Mouse (Mus musculus) skeletal muscle tissue, adult 2 months (tissue): Measurements from ENCODE around the gene Agmo.

Experiments
- DNase-seq: peaks from one replicate; pipeline ENCODE4 v3.0.0-alpha.2; 2012; ENCODE audit warnings: low read depth, low spot score

The Agmo gene

DNA sequence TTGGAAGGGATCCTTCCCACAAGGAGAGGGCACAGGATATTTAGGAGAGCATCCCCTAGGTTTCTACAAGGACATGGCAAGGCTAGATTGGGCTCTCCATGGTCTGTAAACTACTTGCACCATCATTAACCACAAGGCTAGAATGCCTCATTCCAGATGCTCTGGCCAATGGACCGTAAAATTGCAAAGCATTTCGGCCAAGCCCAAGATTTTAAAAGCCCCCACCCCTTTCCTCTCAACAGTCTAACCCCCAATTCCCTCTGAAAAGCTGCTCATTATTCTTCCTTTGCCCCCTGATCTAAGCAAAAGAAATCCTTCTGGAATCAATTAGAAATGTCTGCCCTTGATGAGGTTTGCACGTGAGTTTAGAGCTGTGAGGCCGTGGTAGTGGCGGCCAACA lies 185.3 kb downstream of the Agmo start:
- no peak for DNase-seq

DNA sequence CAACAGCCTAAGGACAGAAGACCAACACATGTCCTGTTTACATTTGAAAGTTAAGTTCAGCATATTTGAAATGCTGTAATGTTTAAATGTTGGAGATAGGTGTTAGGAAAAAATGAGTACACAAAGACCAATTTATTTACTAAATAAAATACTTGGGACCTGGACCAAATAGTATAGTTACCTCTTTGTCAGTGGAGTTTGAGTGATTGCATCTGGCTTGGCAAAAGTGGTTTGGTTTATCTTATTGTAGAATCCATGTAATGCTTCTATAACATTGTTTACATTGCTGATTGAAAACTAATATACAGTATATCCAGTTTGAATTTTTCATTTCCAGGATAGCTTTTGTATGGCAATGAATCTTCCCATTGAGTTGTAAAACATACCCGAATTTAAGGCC lies 193.0 kb downstream of the Agmo start:
- no peak for DNase-seq

DNA sequence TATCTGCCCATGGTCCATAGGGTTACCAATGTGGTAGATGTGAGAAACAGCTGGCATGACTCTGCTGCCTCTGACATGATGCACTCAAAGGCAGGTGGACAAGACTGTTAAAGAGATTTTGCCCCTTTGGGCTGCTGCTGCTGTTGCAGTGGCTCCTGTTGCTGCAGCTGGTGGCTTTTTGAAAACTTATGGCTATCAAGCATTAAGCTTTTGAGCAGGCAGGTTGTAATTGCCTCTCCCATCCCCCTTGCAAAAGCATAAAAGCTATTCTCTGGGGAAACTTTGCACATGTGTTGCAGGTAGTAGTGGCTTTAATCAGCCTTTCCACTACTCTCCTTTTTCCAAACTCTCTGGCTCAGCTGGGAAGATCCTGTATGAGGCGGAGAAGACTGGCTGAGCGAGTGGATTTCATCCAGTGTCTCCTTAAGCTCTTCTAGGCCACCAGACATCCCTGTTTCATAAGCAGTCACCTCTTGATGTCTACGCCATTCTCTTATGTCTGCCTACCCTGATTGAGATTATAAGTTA lies 201.1 kb downstream of the Agmo start:
- DNase-seq = no peak

DNA sequence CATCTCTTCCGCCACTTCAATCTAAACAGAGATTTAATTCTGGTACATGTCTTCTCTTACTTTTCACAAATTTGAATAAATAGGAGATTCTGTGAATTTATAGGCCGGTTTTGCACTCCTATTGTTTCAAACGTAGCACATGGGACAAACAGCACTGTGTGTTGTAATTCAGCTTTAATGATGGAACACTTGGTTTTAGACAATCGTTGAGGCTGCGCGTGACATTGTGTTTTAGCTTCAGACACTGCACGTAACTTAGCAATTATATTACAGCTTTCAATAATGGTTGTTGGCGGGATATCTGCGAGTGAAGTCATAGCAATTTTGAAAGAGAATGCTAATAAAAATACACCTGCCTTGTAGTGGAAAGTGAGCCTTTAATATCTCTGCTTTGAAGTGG lies 203.8 kb downstream of the Agmo start:
- no peak for DNase-seq

DNA sequence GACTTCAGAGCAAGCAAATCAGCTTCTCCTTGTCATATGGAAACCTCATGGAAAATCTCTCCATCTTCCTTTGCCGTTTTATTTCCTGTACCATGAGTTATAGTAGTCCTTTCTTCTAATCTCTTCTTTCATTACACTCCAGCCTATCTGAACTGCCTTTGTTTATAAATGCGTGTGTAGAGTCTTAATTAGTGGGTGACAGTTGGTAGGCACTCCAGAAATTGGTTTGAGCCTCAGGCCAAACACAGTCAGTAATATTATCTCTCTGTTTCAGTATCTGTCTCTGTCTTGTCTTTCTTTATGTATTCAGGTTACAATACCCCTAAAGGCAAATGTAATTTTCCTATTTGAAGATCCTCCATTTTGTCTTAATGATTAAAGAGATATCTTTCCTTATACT lies 208.2 kb downstream of the Agmo start:
- DNase-seq = no peak

DNA sequence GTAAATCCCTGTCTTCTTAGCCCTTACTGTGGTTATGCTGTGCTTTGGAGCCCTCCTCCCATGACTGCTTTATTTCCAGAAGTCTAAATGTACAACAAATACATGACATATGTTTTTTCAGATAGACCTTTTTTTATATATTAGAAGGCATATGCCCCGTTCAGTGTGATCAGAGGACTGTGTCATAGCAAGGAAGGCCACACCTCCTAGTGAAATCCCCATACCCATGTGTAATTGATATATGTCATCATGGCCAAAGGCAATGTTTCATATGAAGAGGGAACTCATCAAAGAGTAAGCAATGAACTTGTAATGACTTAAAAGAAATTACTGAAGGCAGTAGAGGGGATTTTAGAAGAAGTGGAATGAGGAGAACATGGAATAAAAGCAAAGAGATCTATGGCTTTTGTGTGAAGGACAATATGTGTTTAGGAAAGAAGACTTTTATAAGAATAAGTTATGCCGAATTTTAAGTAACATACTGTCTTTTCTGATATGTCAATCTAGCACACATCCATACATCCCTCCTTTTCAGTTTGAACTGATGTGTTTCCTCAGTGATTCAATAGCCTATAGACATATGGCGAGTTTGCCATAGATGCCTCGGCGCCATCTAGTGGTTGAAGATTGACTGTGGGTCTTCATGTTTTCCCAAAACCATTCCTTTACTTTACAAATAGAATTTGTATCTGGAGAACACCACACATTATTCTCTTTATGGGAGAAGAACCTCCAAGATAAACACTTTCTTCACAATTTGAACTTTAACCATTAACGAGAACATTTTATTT lies 209.1 kb downstream of the Agmo start:
- DNase-seq = peak; percentile 13

DNA sequence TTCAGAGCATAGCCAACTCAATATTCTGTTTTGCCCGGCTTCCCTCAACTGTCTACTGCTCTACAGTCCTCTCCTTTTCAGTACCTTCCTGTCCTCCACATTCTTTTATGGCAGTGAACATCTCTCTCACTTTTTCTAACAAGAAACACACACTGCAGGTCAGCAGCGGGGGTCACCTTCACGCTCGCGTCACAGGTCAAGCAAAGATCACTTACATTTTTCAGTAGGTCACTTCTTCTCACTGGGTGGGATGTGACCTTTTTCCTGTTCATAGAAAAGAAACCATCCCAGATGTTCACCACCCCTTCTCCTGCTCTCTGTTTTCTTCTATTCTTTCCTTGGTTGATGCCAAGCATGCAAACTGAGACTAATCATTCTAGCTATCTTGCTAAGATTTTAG lies 230.2 kb downstream of the Agmo start:
- DNase-seq = no peak

DNA sequence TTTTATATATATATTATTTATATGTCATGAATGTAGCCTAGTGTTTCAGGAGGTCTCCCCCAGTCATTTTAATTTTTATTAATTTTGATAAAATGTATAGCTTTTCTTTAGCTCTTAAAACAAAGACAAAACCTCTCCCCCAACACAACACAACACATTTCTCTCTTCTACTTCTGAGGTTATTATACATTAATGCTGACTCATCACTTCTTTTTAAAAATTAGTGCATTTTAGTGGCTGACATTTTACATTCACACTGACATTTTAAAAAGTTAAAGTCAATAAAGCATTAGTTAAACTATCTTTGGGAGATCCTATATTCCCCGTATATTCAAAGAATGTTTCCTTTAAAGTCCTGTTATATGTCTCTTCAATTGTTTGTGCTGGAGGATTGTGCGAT lies 235.4 kb downstream of the Agmo start:
- no peak for DNase-seq

DNA sequence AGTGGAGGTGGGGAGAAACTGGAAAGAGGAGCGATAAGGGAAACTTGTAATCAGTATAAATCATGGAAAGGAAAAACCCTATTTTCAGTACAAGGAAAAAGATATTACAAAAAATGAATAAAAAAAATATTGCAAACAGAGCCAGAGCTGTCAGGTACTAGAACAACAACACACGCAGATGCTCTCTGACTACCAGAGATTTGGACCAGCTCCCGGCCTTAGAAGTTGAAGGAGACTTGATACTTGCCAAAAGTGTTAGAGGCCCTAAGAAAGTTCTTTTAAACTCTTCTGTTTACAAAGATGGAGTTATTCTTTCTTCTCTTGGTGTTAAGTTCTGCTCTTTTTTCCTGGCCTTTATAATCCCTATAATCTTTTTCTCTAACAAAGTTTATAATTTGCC lies 246.6 kb downstream of the Agmo start:
- peak; percentile 27 for DNase-seq

DNA sequence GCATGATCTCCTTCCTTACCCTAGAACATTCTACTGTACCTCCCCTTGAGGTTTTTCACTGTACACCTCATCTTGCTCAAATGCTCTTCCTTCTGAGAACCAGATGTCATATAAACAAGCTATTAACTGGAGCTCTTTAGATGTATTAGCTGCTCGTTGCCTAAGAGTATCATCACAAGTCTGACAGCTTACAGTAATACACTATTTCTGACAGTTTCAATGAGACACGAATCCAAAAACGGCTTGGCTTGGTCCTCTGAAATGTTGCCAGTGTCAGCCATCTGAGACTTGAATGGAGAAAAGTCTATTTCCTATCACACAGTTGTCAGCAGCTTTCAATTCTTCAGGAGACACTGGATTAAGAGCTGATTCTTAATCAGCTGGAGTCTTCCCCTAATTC lies 257.4 kb downstream of the Agmo start:
- DNase-seq = peak; percentile 9

DNA sequence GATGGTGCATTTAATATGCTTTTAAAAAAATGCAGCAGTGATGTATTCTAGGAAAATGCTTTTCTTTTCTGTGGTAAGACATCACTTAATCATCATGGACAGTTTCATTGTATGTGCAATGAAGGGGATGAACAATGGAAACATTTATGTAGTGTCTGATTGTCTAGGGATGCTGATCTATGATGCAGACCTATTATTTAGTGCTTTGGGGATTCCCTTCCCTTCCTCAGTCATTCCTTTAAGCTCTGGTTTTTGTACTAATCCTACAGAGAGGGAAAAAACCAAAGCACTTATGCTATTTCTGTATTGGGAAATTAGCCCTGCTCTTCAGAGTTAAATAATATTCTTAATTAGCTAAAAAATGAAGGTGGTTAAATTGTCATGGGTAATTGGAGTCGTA lies 266.0 kb downstream of the Agmo start:
- DNase-seq = no peak

DNA sequence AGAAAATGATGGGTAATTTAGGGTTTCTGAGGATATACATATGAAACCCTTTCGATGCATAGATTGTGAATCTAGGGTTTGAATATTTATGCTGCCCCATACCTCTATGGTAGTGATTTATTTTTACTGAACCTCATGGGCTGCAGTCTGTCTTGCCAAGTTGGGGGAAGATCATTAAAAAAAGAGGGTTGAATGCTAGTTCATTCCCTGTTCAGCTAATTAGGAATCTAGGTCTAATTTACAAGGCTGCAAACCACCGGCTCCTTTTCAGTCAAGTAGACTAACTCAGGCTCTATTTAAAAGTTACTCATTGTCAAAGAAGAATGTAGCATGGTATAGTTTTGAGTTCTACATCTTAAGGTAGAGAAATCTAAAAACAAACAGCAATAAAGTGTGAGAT lies 266.4 kb downstream of the Agmo start:
- DNase-seq = no peak

DNA sequence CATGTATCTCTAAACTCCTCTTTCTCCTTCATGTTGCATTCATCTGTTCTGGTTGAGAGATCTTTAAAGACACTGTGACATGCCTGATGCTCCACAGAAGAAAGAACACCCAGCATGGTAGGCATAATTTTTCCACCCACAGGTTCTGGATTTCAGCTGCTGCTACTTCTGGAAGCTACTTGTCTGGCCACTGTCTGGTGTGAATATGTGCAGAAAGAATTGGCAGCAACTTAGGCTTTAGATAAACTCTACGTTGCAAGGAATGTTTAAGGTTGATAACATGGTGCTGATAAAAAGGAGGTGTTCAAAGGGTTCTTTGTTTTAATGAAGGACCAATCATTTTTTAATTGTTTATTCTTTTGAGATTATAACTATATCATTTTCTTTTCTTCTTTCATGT lies 280.3 kb downstream of the Agmo start:
- DNase-seq = no peak

DNA sequence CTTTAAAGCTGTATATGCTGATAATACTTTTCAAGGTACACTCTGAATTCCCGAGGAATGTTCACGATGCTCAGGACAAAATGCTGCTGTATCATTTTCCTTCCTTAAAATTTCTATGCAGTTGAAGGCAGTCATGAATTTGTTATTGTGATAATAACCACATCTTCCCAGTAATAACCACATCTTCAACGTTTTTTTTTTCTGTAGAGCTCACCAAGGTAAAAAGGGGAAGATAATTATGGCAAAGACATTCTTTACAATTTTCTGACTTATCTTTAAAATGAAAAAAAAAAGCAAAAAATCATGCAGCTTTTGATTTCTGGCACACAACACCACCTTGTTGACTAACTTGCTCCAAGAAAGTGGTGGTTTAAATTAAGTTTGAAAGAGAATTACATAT lies 283.2 kb downstream of the Agmo start:
- no peak for DNase-seq

DNA sequence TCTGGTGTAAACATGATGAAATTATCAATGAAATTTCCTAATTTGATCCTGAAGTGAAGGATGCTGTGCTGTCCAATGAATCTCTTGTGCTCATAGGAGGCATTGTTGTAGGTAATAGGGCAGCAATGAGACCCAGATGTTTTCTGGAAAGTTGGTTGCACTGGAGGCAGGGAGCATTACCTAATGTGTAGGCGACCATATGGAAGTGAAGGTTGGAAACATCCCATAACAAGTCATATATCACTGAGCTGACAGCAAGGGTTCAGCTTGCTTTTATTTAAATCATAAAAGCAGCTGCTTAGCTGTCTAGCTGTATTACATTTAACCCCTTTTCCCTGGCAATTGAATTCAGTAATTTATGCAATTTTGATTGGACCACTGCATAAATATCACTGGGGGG lies 299.6 kb downstream of the Agmo start:
- DNase-seq = no peak

DNA sequence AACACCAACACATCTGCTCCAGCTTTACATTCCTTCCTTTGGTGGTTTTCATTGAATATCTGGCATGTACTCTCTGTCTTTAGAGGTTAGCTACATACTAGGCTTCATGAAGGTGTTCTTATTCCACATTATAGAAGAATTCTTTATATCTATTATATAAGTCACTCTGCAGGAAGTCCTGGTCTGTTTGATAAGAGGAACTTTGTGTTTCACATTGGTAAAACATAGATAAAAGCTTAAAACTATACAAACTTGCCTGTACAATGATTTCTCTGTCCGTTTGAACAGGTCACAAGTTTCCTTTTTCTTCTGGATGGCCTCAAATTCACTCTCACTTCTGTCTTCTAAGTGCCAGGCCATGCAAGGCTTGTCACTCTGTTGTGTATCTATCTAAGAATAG lies 316.8 kb downstream of the Agmo start:
- no peak for DNase-seq

DNA sequence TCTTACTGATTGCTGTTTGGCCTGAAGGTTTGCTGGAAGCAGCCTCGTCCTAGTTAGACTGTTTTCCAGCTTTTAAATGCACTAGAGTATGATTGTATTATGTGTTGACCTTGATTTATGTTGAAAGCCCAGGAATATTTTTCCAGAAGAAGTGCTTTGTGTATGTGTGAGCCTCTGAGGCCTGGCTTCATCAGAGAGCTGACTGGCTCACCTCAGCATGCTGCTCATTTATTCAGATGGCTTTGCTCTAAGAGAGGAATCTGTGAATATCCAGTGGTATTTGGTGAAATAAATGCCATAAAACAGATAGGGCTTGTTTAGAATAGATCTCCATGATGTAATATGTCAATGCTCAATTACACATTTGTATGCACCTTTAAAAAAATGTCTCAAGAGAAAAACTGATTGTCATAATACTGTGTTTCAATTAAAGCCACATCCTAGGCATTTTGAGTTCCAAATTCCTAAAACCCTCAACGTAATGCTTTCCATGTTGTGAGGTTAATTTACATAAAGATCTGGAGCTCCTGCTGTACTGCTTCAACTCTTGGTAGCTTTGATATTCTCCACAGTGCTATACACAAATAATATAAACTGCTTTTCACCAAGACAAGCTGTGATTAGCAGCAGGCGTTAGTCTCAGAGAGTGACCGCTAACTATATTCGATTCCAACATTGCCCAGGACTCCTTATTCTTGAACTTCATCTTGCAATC lies 324.6 kb downstream of the Agmo start:
- DNase-seq = peak; percentile 21

DNA sequence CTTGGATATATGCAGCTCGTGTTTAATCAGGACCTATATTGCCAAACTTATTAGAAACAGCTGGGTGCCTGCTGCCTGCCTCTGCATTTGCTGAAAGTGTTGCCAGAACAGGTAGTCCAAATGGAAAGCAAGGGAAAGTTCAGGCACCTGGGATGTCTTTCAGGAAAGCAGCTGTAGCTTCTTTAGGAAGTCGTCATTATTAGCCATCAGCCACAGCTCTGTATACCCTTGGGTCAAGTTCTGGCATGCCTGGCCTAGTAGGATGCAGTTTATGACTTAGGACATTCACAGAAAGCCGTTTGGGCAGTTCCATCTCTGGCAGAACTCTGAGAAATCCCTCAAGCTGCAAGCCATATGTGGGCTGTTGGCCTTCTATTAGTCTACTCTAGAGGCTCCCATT lies 330.5 kb downstream of the Agmo start:
- DNase-seq = no peak

DNA sequence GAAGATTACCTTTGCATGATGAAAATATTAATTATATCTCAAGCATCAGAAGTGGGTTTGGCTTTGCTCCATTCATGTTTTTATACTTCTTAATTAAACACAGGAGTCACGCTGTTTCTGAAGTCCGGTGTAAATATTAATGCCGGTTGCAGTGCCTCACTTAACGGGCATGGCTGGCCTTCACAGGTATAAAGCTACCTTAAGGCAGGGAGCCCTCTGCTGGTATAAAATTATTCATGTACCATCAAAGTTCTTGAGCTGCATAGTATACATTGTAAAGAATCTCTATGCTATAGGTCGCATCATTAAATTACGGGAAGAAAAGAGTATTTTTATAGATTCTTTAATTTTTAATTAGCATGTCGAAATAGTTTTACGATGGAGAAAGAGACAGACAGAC lies 341.3 kb downstream of the Agmo start:
- no peak for DNase-seq

DNA sequence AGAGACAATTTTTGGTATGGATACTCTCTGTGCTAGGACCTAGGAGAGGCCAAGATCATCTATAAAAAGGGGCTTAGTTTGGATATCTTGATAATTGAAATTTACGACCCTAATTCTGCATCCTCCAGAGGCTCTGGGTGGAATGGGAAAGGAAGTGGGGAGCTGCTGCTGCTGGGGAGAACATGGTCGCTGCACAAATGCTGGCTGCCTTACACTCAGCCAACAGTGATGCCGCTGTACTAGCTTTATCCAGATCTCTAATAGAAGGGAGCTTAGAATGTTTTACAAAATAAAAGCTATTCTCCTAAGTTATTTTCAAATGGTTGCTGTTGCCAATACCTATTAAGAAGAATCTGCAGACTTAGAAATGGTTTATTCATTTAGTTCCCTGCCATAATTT lies 351.4 kb downstream of the Agmo start:
- DNase-seq = no peak

DNA sequence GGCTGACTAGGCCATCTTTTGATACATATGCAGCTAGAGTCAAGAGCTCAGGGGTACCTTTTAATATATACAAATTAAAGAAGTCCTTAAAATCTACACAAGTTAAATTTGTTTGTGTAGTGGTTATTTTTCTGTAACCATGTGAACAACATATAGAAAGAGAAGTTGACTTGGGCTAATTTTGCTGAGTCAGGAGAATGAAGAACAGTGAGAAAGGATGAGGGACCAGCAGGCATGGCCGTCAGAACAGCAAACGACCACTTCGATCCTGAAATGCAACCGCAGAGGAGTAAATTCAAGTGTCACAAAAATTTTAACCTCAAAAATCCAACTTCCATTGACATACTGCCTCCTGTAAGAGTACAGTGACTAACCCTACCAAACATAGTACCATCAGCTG lies 371.4 kb downstream of the Agmo start:
- no peak for DNase-seq

DNA sequence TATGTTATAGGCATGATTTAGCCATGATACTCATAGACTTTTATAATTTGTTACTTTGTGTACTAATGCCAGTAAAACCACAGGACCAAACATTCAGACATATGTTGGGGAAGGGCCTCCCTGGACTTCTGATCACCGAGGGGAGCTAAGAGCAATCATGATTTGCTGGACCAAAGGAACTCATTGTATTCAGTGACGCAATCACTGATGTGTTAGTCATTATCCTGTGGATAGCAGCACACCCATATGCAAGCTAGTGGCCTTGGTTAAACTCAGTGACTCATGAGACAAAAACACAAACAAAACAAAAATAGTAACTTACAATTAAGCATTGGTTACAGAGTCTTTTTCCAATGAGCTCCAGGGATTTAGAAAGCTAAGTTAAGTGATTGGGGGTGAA lies 373.3 kb downstream of the Agmo start:
- no peak for DNase-seq

DNA sequence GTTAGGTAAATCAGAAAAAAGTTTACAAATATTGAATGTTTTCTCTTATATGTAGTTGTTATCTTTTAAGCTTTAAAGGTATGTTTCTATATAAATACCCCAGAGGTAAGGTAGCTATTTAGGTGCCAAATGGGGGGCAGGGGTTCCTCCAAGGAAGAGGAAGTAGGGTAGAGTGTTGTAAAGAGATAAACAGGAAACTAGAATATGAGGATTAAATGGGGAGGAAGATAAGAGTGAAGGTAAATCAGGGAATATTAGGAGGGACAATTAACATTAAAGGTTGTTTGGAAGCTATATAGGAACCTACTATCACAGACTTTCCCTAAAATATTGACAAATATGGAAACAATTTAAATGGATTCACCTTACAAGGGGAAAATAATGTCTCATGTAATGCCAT lies 382.6 kb downstream of the Agmo start:
- no peak for DNase-seq
